Mouse (Mus musculus): ENCODE results near the gene Ing4. TPM values are rescaled to one million over a fixed set of nuclear protein-coding genes. Genes with fewer than 3 reads are reported as not detected.

Gene Ing4
- total and polyA plus RNA-seq, 3 experiments, result 29.5 to 34.9 TPM; not detected in 1

DNA sequence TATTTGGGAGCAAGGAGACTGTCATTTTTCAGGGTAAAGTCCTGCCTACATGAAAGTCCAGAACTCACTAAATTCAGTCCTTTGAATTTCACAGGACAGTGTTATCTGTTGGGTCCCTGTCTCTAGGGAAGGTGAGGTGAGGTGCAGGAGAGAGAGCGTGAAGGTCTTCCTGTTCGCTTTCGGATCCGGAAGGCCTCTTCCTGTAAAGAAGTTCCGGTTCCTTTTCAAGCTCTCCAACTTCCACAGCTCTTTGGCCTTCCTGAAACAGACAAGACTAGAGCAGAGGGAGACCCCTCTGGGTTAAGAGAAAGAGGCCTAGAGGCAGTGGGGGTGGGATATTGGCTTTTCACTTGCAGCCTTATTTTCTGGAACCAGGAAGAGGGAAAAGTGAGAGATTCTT lies 52.8 kb downstream of the Ing4 start:
- Histone ChIP-seq H3K4me1 (ENCODE audit: control insufficient read depth in 1 of 2, insufficient read depth in 2 of 2, low read length in 2 of 2) (peaks cover 8 to 21% of the 10 kb centered on the region in 2 experiments), H3K36me3 (ENCODE audit: control insufficient read depth in 1 of 2, insufficient read depth in 2 of 2, low read length in 2 of 2) (peaks cover 0 to 21% of the 10 kb centered on the region in 2 experiments; a peak in 2 of 4 replicates), H3K79me2 (ENCODE audit: control insufficient read depth, insufficient read depth, low read length, poor library complexity) (peaks cover 13% of the 10 kb centered on the region), H3K9ac (ENCODE audit: control insufficient read depth, low read depth, low read length, poor library complexity, severe bottlenecking) (no peak overlapping the region), H3K27me3 (ENCODE audit: control insufficient read depth in 1 of 2, insufficient read depth in 2 of 2, low read length in 2 of 2) (no peaks in the 10 kb centered on the region), H3K27ac (ENCODE audit: control insufficient read depth, low read depth, low read length) (no peak overlapping the region), H3K4me3 (ENCODE audit: control insufficient read depth in 1 of 2, insufficient read depth in 1 of 2, low read depth in 2 of 2, low read length in 2 of 2) (no peak overlapping the region), H3K9me3 (replicated peaks; ENCODE audit: insufficient read depth, low read length) (no peaks in the 10 kb centered on the region)
- TF ChIP-seq E2F4 (IDR thresholded peaks at IDR 0.05; ENCODE audit: borderline replicate concordance, low read depth, low read length), result no peak
- TF ChIP-seq TAL1 (IDR thresholded peaks at IDR 0.05; ENCODE audit: low read length), result no peak
- no peak for TF ChIP-seq SIN3A (IDR thresholded peaks at IDR 0.05; ENCODE audit: low read length)
- TF ChIP-seq MYB (IDR thresholded peaks at IDR 0.05; ENCODE audit: low read depth, low read length), result no peak
- TF ChIP-seq CHD1 (IDR thresholded peaks at IDR 0.05; ENCODE audit: low read depth, low read length), result no peak
- no peak for TF ChIP-seq JUND (IDR thresholded peaks at IDR 0.05; ENCODE audit: low read depth, low read length)
- TF ChIP-seq RCOR1 (IDR thresholded peaks at IDR 0.05; ENCODE audit: low read depth, low read length), result no peak
- TF ChIP-seq TCF12 (IDR thresholded peaks at IDR 0.05; ENCODE audit: low read depth, low read length), result no peak
- TF ChIP-seq ZNF384 (IDR thresholded peaks at IDR 0.05; ENCODE audit: low read depth, low read length), result no peak
- no peak for TF ChIP-seq GABPA (IDR thresholded peaks at IDR 0.05; ENCODE audit: low read depth, low read length)
- no peak for TF ChIP-seq MAZ (IDR thresholded peaks at IDR 0.05; ENCODE audit: low read depth, low read length)
- no peak for DNase-seq (ENCODE audit: low read depth, low spot score)

DNA sequence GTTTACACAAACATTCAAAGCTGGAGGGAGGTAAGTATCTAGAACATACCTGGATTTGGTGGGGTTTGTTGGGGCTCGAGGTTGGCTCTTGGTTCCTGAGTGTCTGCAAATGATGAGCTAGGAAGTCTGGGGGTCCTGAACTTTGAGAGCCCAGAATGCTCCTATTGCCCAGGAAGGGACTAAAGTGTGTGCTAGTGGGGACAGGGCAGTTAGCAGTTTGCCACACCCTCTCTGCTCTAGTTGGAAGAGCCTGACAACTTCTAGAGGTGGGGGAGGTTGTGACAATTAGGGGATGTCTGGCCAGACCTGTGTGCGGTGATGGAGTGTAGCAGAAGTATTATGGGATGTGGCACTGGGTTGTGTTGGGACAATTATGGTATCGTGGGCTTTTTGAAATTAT lies 55.3 kb downstream of the Ing4 start:
- Histone ChIP-seq H3K9ac (ENCODE audit: control insufficient read depth, low read depth, low read length, poor library complexity, severe bottlenecking) (no peak overlapping the region), H3K4me3 (ENCODE audit: control insufficient read depth in 1 of 2, insufficient read depth in 1 of 2, low read depth in 2 of 2, low read length in 2 of 2) (no peak overlapping the region), H3K27me3 (ENCODE audit: control insufficient read depth in 1 of 2, insufficient read depth in 2 of 2, low read length in 2 of 2) (no peaks in the 10 kb centered on the region), H3K36me3 (ENCODE audit: control insufficient read depth in 1 of 2, insufficient read depth in 2 of 2, low read length in 2 of 2) (peaks cover 5 to 33% of the 10 kb centered on the region in 2 experiments), H3K9me3 (replicated peaks; ENCODE audit: insufficient read depth, low read length) (no peaks in the 10 kb centered on the region), H3K27ac (ENCODE audit: control insufficient read depth, low read depth, low read length) (peak overlapping the region; percentile 89), H3K79me2 (ENCODE audit: control insufficient read depth, insufficient read depth, low read length, poor library complexity) (peaks cover 37% of the 10 kb centered on the region), H3K4me1 (ENCODE audit: control insufficient read depth in 1 of 2, insufficient read depth in 2 of 2, low read length in 2 of 2) (peaks cover 11 to 39% of the 10 kb centered on the region in 2 experiments)
- TF ChIP-seq NELFE (IDR thresholded peaks at IDR 0.05; ENCODE audit: low read depth, low read length), result 0 out of 2 replicates have a peak, but pooled peaks have one; percentile 3
- no peak for TF ChIP-seq SIN3A (IDR thresholded peaks at IDR 0.05; ENCODE audit: low read length)
- DNase-seq (ENCODE audit: low read depth, low spot score), result peak; percentile 59

DNA sequence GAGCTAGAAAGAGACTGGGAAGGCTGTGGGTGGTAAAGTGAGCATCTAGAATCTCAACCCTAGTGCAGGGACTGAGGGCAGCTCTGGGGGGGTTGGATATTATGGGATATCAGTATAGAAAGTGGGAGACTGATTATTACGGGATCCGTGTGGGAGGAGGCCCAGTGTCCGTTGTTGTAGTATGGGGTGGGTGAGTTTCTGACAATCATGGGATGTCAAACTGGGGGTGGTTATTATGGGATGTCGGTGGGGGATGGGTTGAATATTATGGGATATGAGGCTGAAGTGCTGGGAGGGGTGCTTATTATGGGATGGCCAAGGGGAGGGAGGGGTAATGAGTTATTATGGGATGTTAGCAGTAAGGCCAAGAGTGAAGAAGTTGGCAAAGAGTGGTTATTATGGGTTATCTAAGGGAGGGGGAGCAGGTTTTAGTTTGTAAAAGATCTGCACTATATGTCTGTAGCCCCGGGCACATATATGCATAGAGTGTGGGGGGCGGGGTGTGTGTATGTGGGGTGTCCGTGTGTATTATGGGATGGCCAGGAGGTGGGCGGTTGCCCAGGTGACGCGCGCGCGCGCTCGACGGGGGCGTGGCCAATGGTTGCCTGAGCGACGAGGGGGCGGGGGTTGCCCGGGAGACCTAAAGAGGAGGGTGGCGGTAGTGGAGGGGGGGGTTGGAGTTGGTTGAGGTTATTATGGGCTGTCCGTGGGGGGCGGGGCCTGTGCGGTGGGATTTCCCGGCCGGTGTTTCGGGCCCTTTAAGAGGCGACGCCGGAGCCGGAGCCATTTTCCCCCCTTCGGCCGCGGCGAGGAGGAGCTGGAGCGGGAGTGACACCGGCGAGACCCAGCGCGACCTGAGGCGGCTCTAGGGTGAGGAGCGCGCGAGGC lies 56.1 kb downstream of the Ing4 start, which contains the start of gene Chd4:
Chd4 (plus strand) TSS at position 591 of the 888 bp plus-strand sequence.
- Histone ChIP-seq H3K79me2 (ENCODE audit: control insufficient read depth, insufficient read depth, low read length, poor library complexity) (peaks cover 37% of the 10 kb centered on the region), H3K4me3 (ENCODE audit: control insufficient read depth in 1 of 2, insufficient read depth in 1 of 2, low read depth in 2 of 2, low read length in 2 of 2) (peak within 1 kb of the TSS; percentile 84 to 90), H3K27ac (ENCODE audit: control insufficient read depth, low read depth, low read length) (peak within 1 kb of the TSS; percentile 89), H3K36me3 (ENCODE audit: control insufficient read depth in 1 of 2, insufficient read depth in 2 of 2, low read length in 2 of 2) (peaks cover 10 to 30% of the 10 kb centered on the region in 2 experiments), H3K9me3 (replicated peaks; ENCODE audit: insufficient read depth, low read length) (no peaks in the 10 kb centered on the region), H3K4me1 (ENCODE audit: control insufficient read depth in 1 of 2, insufficient read depth in 2 of 2, low read length in 2 of 2) (peaks cover 9 to 34% of the 10 kb centered on the region in 2 experiments), H3K27me3 (ENCODE audit: control insufficient read depth in 1 of 2, insufficient read depth in 2 of 2, low read length in 2 of 2) (no peaks in the 10 kb centered on the region), H3K9ac (ENCODE audit: control insufficient read depth, low read depth, low read length, poor library complexity, severe bottlenecking) (peak within 1 kb of the TSS; percentile 98)
- DNase-seq (ENCODE audit: low read depth, low spot score), result peak; percentile 97
- TF ChIP-seq MXI1 (IDR thresholded peaks at IDR 0.05; ENCODE audit: low read depth, low read length) (peak; percentile 58; the same call in 1 of the 2 replicates), KAT2A (conservative IDR thresholded peaks at IDR 0.05; ENCODE audit: low read depth, low read length) (no peak), EP300 (IDR thresholded peaks at IDR 0.05; ENCODE audit: low read depth in 1 of 2, low read length in 2 of 2) (peak in 1 of 2 experiments; percentile 50; a peak in 2 of 4 replicates), TCF12 (IDR thresholded peaks at IDR 0.05; ENCODE audit: low read depth, low read length) (peak; percentile 40; the same call in 1 of the 2 replicates), MYC (IDR thresholded peaks at IDR 0.05; ENCODE audit: low read depth, low read length) (no peak), ELF1 (IDR thresholded peaks at IDR 0.05; ENCODE audit: low read depth, low read length) (peak; percentile 91), E2F4 (IDR thresholded peaks at IDR 0.05; ENCODE audit: borderline replicate concordance, low read depth, low read length) (peak; percentile 40; the same call in 1 of the 2 replicates), HCFC1 (IDR thresholded peaks at IDR 0.05; ENCODE audit: low read depth, low read length) (peak; percentile 53), ETS1 (IDR thresholded peaks at IDR 0.05; ENCODE audit: low read depth, low read length) (peak; percentile 29; the same call in 1 of the 2 replicates), ZNF384 (IDR thresholded peaks at IDR 0.05; ENCODE audit: low read depth, low read length) (no peak), CHD1 (IDR thresholded peaks at IDR 0.05; ENCODE audit: low read depth, low read length) (no peak), NELFE (IDR thresholded peaks at IDR 0.05; ENCODE audit: low read depth, low read length) (peak; percentile 86), NRF1 (IDR thresholded peaks at IDR 0.05; ENCODE audit: insufficient read depth, low read depth, low read length, poor library complexity, severe bottlenecking) (peak; percentile 58), MEF2A (IDR thresholded peaks at IDR 0.05; ENCODE audit: extremely low read depth, insufficient replicate concordance, low read depth, low read length, poor library complexity, severe bottlenecking) (no peak), TBP (IDR thresholded peaks at IDR 0.05; ENCODE audit: low read depth, low read length) (peak; percentile 61; the same call in 1 of the 2 replicates)

Data from MEL (cell line).